Mouse (Mus musculus): ENCODE measurements around the gene Kit. TPM values are rescaled to one million over a fixed set of nuclear protein-coding genes. Genes with fewer than 3 reads are reported as not detected.

Kit gene
- total RNA-seq, 2 experiments from 2014 or later: 71.3 to 78.1 TPM

- DNase-seq: no peak
Observed at GRCm38 (mm10) chr5:75590961-75591360, 16.2 kb downstream of the Kit start.

DNA sequence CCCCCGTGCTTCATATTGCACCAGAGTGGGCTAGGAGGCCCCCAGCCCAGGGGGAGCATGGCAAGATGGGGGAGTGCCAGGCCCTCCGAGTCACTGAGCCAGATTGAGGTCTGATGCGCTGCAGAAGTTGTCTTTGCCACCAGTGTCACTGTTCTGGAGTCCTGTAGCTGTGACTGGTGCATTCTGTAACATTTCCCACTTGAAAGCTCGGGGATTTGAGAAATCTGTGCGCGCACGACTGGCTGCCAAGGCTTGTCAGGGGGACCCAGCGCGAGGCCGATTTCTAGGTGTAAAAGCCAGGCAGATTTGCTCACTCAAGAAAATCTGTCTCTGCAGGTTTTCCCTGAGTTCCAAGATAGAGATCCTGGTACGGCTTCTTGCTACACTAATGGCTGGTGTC lies 16.9 kb downstream of the Kit start:
- no peak for DNase-seq

DNA sequence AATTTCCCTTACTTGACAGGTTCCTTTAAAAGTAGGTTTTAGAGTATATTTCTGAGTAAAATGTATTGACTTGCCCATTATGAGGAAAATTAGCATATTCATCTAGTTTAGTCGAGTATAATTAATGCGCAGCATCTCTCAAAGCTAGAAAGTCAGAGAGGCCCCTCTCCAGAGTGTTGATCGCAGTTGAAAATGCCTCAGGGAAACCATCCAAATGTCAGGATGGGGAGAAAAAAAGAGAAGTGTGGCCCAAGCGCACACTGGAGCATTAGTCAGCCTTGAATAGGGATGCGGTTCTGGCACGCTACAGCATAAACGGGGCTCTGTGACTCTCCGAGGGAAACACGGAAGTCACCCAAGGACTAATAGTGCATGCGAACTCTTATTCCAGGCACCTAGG lies 20.6 kb downstream of the Kit start:
- DNase-seq: no peak

GRCm38 (mm10) chr5:75596211-75596610 lies 21.5 kb downstream of the Kit start:
- no peak for DNase-seq

DNA sequence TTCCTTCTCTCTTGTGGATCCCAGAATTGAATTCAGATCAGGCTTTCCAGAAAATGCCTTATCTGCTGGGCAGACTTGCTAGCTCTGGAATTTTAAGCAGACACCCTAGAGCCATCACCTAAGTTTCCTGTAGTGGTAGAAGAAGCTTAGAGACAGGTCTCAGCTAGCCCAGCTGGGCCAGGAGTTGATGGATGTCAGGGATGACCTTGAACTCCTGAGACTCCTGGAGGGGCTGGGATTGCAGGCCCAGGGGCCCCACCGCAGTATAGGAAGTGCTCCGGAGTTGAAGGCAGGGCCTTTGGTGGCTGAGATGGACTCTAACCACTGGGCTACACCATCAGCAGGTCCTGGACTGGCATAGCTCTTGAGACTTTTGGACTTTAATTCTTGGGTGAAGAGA lies 22.6 kb downstream of the Kit start:
- DNase-seq: no peak

DNA sequence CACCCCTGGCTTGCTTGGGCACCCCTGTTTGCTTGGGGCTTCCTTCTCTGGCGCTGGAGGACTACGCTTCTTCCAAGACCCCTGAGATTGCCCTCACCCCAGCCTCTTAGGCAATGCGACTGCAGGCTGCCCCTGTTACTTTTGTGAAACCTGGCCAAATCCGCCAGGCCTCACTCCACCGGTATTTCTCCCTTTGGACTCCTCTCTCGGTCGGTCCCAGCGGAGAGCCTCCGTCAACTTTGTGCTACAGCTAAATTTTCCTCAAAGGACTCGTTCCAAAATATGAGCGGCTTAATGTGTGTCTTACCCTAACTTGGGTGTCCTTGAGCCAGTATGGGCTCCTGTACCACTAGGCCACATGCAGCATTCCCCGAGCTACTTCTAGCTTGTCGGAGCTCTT lies 23.8 kb downstream of the Kit start:
- no peak for DNase-seq

DNA sequence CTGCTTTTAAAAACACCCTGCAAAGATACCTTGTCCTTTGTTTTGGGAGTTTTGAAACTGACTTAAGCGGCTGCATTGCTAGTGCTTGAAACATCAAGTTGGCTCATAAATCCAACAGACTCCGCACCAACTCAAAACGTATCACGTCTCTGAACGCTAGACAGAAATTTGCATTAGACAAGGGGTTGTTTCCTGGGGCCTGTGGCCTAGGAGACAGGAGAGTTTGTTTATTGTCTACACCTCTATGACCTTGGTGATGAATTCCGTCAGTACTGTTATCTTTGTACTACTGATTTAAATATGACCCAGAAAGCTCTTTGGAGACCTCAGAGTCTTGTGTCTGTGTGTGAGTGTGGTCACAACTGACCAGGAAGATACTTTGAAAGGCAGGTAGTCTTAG lies 25.3 kb downstream of the Kit start:
- no peak for DNase-seq

GRCm38 (mm10) chr5:75604238-75604637 lies 29.5 kb downstream of the Kit start:
- no peak for DNase-seq

DNA sequence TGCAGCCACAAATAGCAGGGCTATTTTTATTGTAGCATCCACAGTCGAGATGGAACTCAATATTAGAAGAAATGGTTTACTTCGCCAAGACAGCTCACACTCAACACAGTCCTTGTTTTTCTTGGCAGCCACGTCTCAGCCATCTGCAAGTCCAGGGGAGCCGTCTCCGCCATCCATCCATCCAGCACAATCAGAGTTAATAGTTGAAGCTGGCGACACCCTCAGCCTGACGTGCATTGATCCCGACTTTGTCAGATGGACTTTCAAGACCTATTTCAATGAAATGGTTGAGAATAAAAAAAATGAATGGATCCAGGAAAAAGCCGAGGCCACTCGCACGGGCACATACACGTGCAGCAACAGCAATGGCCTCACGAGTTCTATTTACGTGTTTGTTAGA lies 32.2 kb downstream of the Kit start:
- DNase-seq: no peak

GRCm38 (mm10) chr5:75607971-75608370 lies 33.3 kb downstream of the Kit start:
- no peak for DNase-seq

DNA sequence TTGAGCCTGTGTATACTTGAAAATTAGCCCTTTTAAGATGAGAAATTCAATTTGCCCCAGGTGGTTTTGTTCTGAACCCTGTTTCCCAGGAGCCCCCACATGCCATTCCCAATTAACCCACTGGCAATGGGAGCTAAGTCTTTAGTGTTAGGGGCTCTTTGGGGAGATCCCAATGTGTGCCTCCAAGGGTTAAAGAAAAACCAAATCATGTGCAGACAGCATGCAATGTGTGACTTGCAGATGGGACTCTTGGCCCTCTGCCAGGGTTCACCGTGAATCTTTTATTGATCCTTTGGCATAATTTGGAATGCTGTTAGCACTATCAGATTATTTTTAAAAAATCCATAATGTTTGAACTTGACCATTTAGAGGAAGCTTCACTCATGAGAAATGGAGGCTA lies 37.7 kb downstream of the Kit start:
- no peak for DNase-seq

- no peak for DNase-seq
Observed at GRCm38 (mm10) chr5:75612926-75613325, 38.2 kb downstream of the Kit start.

- DNase-seq: no peak
Observed at GRCm38 (mm10) chr5:75615000-75615571, 40.4 kb downstream of the Kit start.

GRCm38 (mm10) chr5:75615624-75616023 lies 40.9 kb downstream of the Kit start:
- DNase-seq: no peak

GRCm38 (mm10) chr5:75622401-75622800 lies 47.7 kb downstream of the Kit start:
- no peak for DNase-seq

GRCm38 (mm10) chr5:75623007-75623406 lies 48.3 kb downstream of the Kit start:
- DNase-seq: no peak

GRCm38 (mm10) chr5:75623520-75623919 lies 48.8 kb downstream of the Kit start:
- no peak for DNase-seq

GRCm38 (mm10) chr5:75623993-75624706 lies 49.4 kb downstream of the Kit start:
- DNase-seq: no peak

GRCm38 (mm10) chr5:75625059-75625458 lies 50.3 kb downstream of the Kit start:
- no peak for DNase-seq

DNA sequence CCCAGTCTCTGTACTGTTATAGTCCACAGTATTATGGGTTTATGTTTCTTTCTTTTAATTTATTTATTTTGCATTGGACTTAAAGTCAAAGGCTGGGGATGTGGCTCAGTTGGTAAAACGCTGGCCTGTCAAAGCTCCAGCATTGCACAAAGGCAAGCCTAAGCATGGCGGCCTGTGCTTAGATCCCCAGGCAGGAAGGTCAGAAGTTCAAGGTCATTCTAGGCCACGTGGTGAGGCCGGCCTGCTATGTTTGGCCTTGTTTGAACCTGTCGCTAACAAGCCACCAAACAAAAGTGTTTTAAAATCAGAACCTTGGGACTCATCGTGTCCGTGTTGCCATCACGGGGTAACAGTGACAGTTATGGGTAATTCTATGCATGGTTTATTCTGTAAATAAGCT lies 51.6 kb downstream of the Kit start:
- no peak for DNase-seq

DNA sequence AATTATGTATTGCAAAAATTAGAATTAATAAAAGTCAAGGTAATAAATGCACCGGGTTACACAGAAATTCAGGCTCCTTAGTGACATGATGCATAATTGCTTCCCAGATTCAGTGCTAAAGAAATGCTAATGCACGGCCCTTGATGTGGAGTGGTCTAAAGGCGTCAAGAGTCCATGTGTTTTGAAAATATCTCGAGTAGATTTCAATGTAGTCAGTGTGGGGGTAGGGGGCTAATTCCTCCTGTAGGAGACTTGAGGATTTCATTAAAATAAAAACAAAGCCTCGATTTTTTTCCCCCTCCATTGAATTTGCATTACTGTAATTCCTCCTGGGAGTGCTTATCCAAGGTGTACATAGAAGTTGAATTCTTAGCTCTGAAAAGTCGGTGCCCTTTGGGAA lies 52.0 kb downstream of the Kit start:
- DNase-seq: no peak

DNA sequence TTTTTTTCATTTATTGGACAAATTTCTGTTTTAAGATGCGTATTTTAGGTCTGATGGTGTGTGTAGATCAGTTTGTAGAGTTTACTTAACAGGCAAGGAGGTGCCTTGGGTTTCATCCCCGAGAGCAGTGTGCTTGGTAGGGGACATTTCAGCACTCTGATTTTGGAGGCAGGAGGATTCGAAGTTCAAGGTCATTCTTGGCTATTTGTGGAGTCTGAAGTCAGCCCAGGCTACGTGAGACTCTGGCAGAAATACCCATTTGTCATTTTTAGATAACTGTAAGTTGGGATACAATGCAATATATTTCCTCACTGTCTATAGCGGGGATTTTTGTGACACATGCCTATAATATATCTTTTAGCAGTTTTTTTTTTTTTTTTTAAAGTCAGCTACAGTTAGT lies 57.5 kb downstream of the Kit start:
- no peak for DNase-seq

GRCm38 (mm10) chr5:75632846-75633640 lies 58.3 kb downstream of the Kit start:
- peak; percentile 30 to 31 for DNase-seq

DNA sequence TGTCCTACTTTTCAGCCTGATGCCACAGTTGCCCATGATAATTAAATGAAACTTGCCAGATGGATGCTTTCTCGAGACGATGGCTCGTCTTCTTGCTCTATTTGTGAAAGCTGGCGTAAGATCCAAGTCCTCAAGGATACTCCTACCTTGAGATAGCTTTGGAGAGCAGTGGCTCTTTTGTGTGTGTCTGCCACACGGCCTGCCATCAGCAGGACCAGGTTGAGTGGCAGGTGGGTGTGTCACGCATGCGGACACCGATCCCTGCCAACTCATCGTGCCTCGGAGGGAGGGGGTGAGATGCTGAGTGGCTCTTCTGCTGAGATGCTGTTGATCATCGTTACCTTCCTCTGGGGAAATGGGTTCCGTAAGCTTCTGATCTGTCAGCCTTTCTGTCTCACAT lies 60.7 kb downstream of the Kit start:
- peak in 1 of 2 experiments; percentile 17 for DNase-seq

Data from layer of hippocampus, postnatal 36 days (tissue).